Mouse (Mus musculus): ENCODE results near the gene Aasdh.
A peak's percentile ranks its signal among the peaks of the same experiment; 100 is the strongest.

Aasdh gene

DNA sequence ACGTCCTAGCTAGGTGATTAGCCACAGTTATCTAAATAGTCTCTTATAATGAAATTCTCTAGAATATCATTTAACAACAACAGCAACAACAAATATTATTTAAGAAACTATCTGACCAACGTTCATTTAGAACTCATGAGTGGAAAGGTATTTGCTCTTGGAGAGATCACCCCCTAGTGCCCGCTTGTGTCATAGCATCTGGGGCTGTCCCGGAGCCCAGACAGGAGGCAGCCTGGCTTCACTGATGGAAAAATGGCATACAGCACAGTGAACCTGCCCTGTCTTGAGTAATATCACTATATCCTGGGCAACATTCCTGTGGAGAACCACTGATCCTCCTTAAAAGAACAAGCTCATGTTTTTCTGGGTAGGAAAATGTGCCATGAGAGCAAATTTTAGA, 61.9 kb downstream of the Aasdh start:
- peak; percentile 52 to 68 for DNase-seq (ENCODE audit: low spot score in 2 of 2)

DNA sequence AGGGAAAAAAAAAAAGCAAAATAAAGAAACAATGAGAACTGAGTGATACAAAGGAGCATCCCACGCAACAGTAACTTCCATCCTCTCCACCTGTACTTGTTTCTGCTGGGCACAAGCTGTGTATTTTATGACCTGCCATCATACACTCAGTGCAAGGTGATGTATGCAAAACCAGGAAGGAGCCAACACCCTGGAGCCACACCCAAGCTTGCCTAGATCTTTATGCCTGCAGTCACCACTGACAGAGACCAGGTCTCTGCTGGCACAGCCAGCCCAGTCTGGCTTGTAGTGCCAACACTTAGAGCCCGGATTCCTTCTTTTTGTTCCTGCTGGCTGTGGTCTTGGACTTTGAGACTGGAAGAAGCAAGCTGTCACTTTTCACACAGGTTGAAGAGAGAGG, 63.5 kb downstream of the Aasdh start:
- DNase-seq (ENCODE audit: low spot score in 2 of 2), result no peak

DNA sequence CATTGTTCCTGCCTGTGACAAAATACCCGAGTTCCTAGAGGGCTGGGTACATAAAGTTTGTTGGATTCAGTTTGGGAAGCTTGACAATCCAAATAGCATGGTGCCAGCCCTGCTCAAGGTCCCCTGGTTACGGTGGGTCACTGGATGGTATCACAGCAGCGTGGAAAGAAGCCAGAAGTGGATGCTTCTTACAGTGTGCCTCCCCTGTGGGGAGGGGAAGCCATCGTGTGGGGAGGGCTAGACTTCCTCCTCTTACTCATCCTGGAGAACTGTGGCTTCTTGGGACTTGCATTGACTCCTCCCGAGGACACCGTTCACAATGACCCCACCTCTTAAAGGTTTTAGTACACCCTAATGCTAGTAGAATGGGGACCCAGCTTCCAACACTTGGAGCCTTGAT, 65.5 kb downstream of the Aasdh start:
- no peak for DNase-seq (ENCODE audit: low spot score in 2 of 2)

DNA sequence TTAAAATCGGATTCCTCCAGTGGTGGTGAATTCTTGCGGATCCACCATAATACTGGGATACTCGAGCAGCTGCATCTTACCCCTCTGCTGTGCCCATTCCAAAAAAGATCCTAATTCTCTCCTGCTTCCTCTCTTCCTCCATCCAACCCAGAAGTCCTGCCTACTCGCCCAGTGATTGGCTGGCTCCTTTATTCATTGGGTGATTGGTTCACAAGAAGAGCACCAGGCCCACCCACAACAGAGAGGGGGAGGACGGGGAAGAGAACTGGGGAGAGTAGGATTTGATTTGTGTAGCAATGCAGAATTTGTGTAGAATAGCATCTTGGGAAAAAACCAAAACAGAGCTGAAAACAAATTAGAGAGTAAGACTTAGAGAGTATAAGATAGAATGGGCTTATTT, 68.3 kb downstream of the Aasdh start:
- no peak for DNase-seq (ENCODE audit: low spot score in 2 of 2)

DNA sequence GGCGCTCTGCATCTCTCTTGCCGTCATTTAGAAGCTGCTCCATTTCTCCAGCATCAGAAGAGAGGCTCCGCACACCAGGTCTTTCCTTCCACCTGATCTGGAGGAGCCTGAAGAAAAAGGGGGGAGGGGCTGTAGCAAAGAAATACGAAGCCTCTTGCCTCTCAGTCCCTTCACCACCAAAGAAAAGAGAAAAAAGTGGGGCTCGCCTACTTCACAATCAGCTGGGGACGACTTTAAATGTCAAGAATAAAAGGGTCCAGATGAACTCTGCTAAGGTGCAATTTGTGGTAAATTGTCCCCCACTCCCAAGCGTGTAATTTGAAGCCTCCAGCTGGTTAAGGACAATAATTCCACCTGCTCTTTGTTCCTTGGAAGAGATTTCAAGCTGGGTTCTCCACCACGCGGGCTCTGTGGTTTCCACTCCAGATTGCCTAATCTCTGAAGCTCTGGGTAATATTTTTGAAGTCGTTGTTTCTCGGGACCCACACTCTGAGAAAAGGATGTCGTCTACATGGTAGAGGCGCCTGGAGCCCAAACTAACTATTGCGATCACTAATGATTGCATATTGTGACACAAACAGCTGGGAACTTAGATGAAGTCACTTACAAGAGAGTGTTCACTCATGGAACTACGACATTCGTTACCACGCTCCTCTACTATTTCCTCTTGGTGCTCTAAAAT, 72.6 kb downstream of the Aasdh start:
- no peak for DNase-seq (ENCODE audit: low spot score in 2 of 2)

DNA sequence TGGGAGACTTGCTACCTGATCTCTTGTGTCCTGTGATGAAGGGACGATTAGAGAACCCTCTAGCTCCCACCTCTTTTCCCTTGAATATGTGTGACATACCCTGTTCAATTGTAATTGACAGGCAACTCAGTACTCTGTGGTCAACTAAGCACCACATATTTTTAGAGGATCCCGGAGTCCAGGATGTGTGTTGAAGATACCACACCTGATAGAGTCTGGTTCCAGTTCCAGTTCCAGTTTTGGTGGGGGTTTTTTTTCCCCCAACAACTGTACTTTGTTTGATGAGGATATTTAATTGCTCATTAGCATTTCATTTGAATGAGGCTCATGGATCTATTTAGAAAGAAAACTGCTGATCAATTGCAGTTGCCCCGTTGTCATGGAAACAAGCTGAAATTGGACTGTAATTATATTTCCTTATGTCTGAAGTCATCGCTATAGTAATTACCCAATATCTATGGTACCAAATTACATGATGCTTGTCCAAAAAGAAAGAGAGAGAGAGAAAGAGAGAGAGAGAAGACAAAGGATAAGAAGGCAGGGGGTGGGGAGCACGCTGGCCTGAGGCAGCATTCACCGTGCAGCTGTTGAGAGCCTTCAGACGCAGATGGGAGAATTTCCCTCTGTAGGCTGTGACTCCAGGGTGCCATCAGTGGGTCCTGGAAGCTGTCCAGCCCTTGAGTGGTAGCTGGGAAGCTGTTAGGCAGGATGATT, 76.6 kb downstream of the Aasdh start:
- no peak for DNase-seq (ENCODE audit: low spot score in 2 of 2)
